Mouse (Mus musculus) limb, embryonic 15.5 days (tissue): Measurements from ENCODE around the gene Hbp1. TPM values are rescaled to one million over a fixed set of nuclear protein-coding genes. Genes with fewer than 3 reads are reported as not detected.

ENCODE experiments used
- ATAC-seq: fragments of 200-750 bp; cut with Nextera tagmentation; 2 replicates; pipeline ENCODE4 v1.8.0; 2017; ENCODE audit warnings: low read depth, moderate TSS enrichment; ENCODE audit not compliant: insufficient number of reproducible peaks, low FRiP score, low TSS enrichment
- H3K27ac ChIP-seq: fragments of 300-500 bp; sonication (generic); 2 replicates; pipeline ENCODE4 v1.5.1; 2015; ENCODE audit warnings: moderate library complexity, mild to moderate bottlenecking, inconsistent platforms
- H3K27me3 ChIP-seq: fragments of 300-500 bp; sonication (generic); 2 replicates; pipeline ENCODE4 v1.6.1; 2015; ENCODE audit warnings: inconsistent platforms
- H3K36me3 ChIP-seq: fragments of 300-500 bp; sonication (generic); 2 replicates; pipeline ENCODE4 v1.6.1; 2015; ENCODE audit warnings: inconsistent platforms
- H3K4me1 ChIP-seq: fragments of 300-500 bp; sonication (generic); 2 replicates; pipeline ENCODE4 v1.6.1; 2015; ENCODE audit warnings: inconsistent platforms
- H3K4me2 ChIP-seq: fragments of 300-500 bp; sonication (generic); 2 replicates; pipeline ENCODE4 v1.6.1; 2015; ENCODE audit warnings: mild to moderate bottlenecking, inconsistent platforms
- H3K4me3 ChIP-seq: fragments of 300-500 bp; sonication (generic); 2 replicates; pipeline ENCODE4 v1.5.1; 2015; ENCODE audit warnings: mild to moderate bottlenecking, inconsistent platforms
- H3K9ac ChIP-seq: fragments of 300-500 bp; sonication (generic); 2 replicates; pipeline ENCODE4 v1.6.1; 2015; ENCODE audit warnings: inconsistent platforms
- H3K9me3 ChIP-seq: fragments of 300-500 bp; sonication (generic); 2 replicates; pipeline ENCODE4 v1.6.1; 2016; ENCODE audit warnings: inconsistent platforms
- WGBS: fragments of 180-500 bp; shearing (Covaris S2); methylation state at CpG from one replicate; pipeline ENCODE4 v1.1.7; 2015; 5-methylcytosine and 5-hydroxymethylcytosine counted together
- polyA plus RNA-seq: library from polyadenylated mRNA; unstranded; fragments of >200 nt; fragmentation: Nextera tagmentation; extraction: Ambion mirVana; gene quantifications from 2 replicates; pipeline ENCODE4 v1.2.1, GENCODE M21; 2015

The Hbp1 gene
- polyA plus RNA-seq, 1 experiment from 2014 or later: 132 TPM

DNA sequence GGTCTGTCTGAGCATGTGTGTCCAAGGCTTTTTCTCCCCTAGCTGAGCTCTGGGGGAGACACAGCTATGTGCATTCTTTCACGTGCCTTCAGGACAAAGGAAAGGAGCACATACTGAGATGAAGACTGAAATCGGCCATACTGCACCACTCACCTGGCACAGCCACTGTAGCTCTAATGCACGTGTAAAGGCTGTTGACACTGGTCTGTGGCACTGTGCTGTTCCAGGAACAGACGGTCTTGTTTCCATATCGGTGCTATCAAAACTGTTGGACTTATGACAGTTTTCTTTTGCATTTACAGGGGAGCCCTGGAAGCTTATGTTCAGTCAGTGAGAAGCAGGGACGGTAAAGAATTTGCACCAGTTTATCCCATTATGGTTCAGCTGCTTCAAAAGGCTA is 25.0 kb downstream of the Hbp1 start:
- ATAC-seq: no peak
- no peak overlapping the region for H3K4me3 ChIP-seq
- 48% methylated on average over 6 of the region's 6 CpGs for WGBS
- H3K27ac ChIP-seq: peak overlapping the region; percentile 47; the same call in 1 of the 2 replicates
- peaks cover 58% of the 10 kb centered on the region for H3K36me3 ChIP-seq
- H3K9ac ChIP-seq: no peak overlapping the region
- no peaks in the 10 kb centered on the region for H3K27me3 ChIP-seq
- peaks cover 5% of the 10 kb centered on the region; the same call in 1 of the 2 replicates for H3K4me1 ChIP-seq
- no peaks in the 10 kb centered on the region for H3K9me3 ChIP-seq
- no peak overlapping the region for H3K4me2 ChIP-seq

DNA sequence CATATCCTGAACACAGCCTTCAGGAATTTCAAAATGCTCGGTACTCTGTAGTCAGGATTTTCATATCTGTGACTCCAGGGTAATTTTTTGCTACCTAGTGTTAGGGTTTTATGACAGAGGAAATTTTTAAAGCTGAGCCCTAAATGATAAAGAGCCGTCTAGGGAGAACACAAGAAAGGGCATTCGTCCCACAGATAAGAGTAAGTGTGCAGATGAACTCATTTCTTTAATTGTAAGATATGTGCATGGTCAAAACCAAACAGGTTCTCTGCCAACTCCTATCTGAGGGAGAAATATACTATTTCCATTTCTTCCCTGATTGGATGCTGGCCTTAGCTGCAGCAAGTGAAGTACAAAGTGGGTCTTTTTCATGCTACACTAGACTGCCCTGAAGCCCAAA is 26.2 kb downstream of the Hbp1 start:
- Histone ChIP-seq H3K9me3 (no peaks in the 10 kb centered on the region), H3K27ac (no peak overlapping the region), H3K36me3 (peaks cover 54% of the 10 kb centered on the region), H3K9ac (no peak overlapping the region), H3K27me3 (no peaks in the 10 kb centered on the region), H3K4me1 (peaks cover 5% of the 10 kb centered on the region; the same call in 1 of the 2 replicates), H3K4me3 (no peak overlapping the region), H3K4me2 (no peak overlapping the region)
- ATAC-seq: no peak
- WGBS: 77% methylated on average over 3 of the region's 3 CpGs

DNA sequence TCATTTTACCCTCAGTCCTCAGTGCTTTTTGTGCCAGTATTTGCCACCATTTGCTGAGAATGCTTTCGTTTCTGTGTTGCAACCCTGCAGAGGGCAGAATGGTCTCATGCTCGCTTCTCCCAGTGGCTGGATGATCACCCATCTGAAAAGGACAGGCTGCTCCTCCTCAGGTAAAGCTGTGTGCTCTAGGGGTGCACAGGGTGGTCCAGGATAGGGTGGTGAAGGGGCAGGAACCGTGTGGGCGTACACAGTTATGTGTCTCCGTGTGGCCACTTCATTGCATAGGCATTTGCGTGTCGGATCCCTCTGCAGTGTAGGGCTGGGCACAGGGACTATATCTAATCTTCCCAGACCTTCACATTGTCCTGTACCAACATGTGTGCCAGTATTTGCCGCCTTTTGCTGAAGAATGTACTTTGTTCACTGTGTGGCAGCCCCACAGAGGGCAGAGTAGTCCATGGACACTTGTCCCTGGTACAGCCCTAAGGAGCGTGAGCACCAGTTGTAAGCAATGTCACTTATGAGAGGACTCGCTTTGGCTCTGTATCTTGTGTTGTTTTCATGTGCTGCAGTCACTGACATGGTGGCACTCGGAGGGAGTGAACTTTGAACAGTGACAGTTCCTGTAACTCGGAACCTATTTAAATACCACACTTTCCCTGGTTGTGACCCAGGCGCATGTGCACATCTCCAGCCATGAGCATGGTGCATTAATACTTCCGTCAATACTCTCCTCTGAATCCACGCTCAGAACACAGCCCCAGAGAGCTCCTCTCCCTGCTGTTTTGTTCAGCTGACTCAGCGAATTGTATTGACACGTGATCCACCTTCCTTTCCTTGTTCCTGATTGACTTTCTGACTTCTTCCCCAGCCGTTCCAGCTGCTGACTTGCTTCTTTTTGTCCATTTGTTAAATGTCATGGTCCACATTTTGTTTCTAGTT is 29.6 kb downstream of the Hbp1 start:
- Histone ChIP-seq H3K4me2 (no peak overlapping the region), H3K36me3 (peaks cover 38% of the 10 kb centered on the region), H3K4me1 (0 out of 2 replicates have a peak, but pooled peaks cover 2% of the 10 kb centered on the region), H3K9me3 (no peaks in the 10 kb centered on the region), H3K4me3 (no peak overlapping the region), H3K27me3 (no peaks in the 10 kb centered on the region), H3K9ac (no peak overlapping the region), H3K27ac (no peak overlapping the region)
- 83% methylated on average over 18 of the region's 18 CpGs for WGBS
- ATAC-seq: no peak

DNA sequence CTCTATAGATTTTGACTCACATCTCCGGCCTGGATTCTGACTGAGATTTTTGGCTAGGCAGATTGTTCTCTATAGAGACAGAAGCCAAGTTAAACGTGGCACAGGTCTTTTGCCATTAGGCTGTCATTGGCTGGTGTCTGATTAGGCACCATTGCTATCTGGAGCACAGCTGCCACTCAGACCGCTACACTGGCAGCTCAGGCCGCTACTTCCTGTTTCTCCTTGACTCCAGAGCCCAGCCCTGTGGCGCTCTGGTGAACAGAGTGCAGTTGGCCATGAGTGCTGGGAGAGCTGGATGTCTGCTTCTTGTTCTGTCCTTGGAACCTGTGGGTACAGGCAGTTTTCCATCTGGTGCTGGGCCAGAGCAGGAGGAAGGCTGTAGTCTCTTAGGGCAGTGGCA is 33.1 kb downstream of the Hbp1 start:
- 69% methylated on average over 5 of the region's 5 CpGs for WGBS
- ATAC-seq: no peak
- H3K4me2 ChIP-seq: no peak overlapping the region

DNA sequence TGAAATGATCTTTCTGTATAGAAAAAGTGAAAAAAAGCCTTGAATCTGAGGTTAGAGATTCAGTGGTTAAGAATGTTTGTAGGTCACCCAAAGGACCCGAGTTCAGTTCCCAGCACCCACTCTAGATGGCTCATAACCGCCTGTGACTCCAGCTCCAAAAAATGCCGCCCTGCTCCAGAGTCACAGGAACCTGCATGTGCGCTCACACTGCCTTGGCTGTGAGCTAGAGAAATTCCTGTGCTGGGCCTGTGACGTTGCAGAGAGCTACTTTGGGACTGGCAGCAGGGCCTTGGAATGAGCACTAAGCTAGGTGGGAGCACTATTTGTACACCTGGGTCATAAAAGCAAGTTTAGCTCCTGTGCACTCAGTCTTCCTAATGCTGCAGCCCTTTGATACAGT is 33.6 kb downstream of the Hbp1 start:
- Histone ChIP-seq H3K4me1 (no peaks in the 10 kb centered on the region), H3K36me3 (peaks cover 16% of the 10 kb centered on the region), H3K9ac (no peak overlapping the region), H3K9me3 (no peaks in the 10 kb centered on the region), H3K27ac (no peak overlapping the region), H3K4me2 (no peak overlapping the region), H3K27me3 (no peaks in the 10 kb centered on the region), H3K4me3 (no peak overlapping the region)
- whole genome bisulfite sequencing: 86% methylated on average over 5 of the region's 5 CpGs
- no peak for ATAC-seq

More for the DNA sequence above, 33.1 kb downstream of the Hbp1 start:
- Histone ChIP-seq H3K27me3 (no peaks in the 10 kb centered on the region), H3K4me3 (no peak overlapping the region), H3K9ac (no peak overlapping the region), H3K9me3 (no peaks in the 10 kb centered on the region), H3K4me1 (no peaks in the 10 kb centered on the region), H3K36me3 (peaks cover 17% of the 10 kb centered on the region), H3K27ac (no peak overlapping the region)

DNA sequence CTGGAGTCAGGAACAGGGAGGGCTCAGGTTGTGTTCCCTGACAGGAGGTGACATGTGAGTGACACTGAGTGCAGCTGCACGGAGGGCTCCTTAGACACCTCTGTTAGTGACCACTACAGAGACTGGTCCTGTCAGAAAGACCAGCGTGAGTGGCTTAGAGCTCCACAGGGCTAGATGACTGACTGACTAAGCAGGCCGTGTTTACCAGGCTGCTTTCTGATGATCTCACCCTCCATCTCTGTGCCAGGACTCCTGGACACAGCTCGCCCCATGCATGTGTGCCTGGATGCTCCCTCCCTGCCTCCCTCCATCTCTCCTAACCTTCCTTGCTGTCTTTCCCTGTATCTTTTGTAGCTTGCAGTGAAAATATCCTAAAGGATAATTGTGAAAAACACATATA is 36.7 kb downstream of the Hbp1 start:
- 0 out of 2 replicates have a peak, but pooled peaks cover 4% of the 10 kb centered on the region for H3K36me3 ChIP-seq
- no peak for ATAC-seq
- H3K9ac ChIP-seq: no peak overlapping the region
- H3K4me2 ChIP-seq: no peak overlapping the region
- H3K4me1 ChIP-seq: no peaks in the 10 kb centered on the region
- WGBS: 61% methylated on average over 4 of the region's 4 CpGs
- H3K27ac ChIP-seq: no peak overlapping the region
- H3K9me3 ChIP-seq: no peaks in the 10 kb centered on the region
- H3K4me3 ChIP-seq: no peak overlapping the region
- H3K27me3 ChIP-seq: no peaks in the 10 kb centered on the region

DNA sequence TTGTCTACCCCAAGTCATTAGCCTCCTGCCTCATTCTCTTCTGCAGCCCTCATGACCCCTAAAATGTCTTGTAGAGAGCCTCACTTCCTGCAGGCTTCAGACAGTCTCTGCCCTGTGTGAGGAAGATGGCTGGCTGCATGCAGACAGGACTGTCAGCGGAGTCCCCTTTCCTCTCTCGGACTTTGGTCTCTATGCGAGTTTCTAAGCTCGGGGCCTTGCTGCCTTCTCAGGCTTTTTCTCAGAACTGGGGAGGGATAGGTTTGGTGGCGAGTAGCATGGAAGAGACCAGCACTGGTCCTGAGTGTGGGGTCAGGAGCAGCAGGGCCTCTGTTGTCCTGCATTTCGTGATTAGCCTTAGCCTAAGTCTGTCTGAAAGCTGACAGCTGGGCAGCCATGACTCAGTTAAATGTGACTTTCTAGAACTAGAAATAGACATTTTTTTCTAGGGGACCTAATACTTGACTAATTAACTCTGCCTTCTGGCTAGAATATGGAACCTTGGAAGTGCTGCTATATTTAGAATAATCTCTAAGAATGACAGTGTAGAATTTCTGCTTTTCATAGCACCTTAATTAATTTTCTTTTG is 37.3 kb downstream of the Hbp1 start:
- H3K9me3 ChIP-seq: no peaks in the 10 kb centered on the region
- ATAC-seq: no peak
- H3K27me3 ChIP-seq: no peaks in the 10 kb centered on the region
- H3K4me2 ChIP-seq: no peak overlapping the region
- no peaks in the 10 kb centered on the region for H3K4me1 ChIP-seq
- no peak overlapping the region for H3K9ac ChIP-seq
- H3K27ac ChIP-seq: no peak overlapping the region
- no peaks in the 10 kb centered on the region for H3K36me3 ChIP-seq
- H3K4me3 ChIP-seq: no peak overlapping the region
- 81% methylated on average over 6 of the region's 6 CpGs for WGBS

DNA sequence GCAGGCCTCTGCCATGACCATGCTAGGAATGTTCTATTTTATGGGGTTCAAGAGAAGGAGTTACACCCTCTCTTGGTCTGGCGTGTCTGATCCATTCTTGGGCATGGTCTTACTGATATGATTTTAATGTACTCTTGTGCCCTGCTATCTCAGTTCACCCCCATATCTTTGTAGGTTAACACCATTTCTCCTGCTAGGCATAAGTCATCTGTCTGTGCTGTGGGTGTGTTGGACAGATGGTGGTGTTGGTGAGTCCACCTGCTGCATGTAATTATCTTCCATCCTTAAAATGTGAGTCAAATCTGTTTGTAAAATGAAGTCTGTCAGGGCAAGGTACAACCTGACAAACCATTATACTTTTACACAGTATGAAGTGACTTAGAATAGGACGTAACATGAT is 42.9 kb downstream of the Hbp1 start:
- no peak for ATAC-seq
- WGBS: 94% methylated on average over 2 of the region's 2 CpGs
- no peaks in the 10 kb centered on the region for H3K9me3 ChIP-seq

DNA sequence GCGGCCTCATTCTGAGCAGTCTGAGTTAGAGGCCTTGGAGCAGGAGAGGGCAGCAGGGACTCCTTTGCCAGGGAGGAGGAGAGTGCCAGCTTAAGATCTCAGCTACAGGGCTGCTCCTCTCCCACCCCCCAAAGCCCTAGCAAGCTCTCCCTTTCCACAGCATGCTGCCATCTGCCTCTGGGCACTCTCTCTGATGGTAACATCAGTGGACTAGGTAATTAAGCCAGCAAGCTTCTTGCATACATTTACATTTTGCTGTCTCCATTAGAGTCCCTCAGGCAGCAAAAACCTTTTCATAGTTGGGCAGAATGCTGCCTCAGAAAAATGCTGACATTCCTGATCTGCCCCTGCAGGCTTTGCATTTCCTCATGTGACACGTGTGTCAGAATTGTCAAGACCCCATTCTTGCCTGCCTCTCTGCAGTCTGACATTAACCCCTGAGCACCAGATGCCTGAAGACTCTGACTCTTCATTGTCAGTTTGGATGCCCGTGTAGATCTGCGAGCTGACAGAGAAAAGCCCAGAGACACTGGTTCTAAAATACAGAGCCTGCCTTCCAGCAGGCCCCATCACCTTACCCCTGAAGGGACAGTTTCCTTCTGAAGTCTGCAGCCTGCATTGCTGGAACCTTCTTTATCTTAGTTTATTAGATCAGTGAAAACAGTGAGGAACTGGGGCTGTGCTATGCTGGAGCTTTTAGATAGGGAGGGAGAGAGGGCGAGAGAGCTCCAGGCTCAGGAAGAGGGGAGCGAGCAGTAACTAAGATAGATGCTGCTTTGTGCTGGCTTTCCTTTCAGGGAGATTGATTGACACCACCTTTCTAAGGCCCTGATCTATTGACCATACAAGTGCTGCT is 44.4 kb downstream of the Hbp1 start:
- H3K27ac ChIP-seq: no peak overlapping the region
- H3K4me1 ChIP-seq: no peaks in the 10 kb centered on the region
- H3K27me3 ChIP-seq: no peaks in the 10 kb centered on the region
- no peak overlapping the region for H3K4me3 ChIP-seq
- no peaks in the 10 kb centered on the region; the same call in 1 of the 2 replicates for H3K36me3 ChIP-seq
- ATAC-seq: no peak
- no peak overlapping the region for H3K4me2 ChIP-seq
- 56% methylated on average over 6 of the region's 6 CpGs for WGBS
- no peak overlapping the region for H3K9ac ChIP-seq
- no peaks in the 10 kb centered on the region for H3K9me3 ChIP-seq

More for the DNA sequence above, 42.9 kb downstream of the Hbp1 start:
- Histone ChIP-seq H3K4me3 (no peak overlapping the region), H3K27ac (no peak overlapping the region), H3K9ac (no peak overlapping the region), H3K4me1 (no peaks in the 10 kb centered on the region), H3K4me2 (no peak overlapping the region), H3K36me3 (no peaks in the 10 kb centered on the region; the same call in 1 of the 2 replicates), H3K27me3 (no peaks in the 10 kb centered on the region)

DNA sequence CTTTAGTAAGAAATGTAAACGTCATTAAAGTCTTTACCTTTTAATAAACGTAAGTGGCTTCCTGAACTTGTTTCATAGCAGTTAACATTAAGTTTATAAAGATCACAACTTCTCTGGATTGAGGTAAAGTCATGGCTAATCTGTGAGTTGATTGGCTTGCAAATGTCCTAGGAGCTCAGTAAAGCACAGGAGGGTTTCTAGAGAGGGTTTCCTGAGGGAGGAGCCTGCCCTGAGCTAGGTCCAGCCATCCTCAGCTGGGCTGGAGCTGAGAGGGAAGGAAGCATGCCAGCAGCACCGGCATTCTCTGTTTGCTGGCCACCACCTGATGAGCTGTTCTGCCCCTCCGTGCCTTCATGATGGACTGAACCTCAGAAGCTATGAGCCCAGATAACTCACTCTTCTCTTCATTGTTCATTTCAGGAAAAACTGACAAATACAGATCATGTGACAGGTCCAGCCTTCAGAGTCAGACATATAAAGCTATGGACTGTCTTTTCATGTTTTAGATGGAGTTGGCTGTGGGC is 49.9 kb downstream of the Hbp1 start:
- ATAC-seq: no peak
- H3K9ac ChIP-seq: no peak overlapping the region
- no peaks in the 10 kb centered on the region for H3K27me3 ChIP-seq
- peaks cover 9% of the 10 kb centered on the region; the same call in 1 of the 2 replicates for H3K4me1 ChIP-seq
- no peaks in the 10 kb centered on the region for H3K9me3 ChIP-seq
- no peak overlapping the region for H3K4me2 ChIP-seq
- H3K4me3 ChIP-seq: no peak overlapping the region
- peaks cover 4% of the 10 kb centered on the region; the same call in 1 of the 2 replicates for H3K36me3 ChIP-seq
- H3K27ac ChIP-seq: no peak overlapping the region
- WGBS: 77% methylated on average over 4 of the region's 4 CpGs

DNA sequence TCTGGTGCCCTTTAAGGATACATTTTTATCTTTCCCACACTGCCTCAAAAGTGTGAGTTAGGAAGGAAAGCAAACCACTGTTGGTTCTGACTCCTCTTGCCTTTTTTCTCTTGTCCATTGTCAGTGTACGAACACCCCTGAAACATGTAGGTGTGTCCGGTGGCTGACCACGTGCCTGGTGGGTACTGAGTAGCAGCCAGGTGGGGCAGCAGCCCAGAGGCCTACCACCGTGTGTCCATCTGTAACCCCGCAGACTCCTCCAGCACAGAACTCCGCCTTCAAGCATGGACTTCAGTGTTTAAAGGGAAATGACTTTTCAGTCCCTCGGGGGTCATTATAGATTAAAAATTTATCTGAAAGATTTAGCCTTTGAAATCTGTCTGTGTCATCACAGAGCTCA is 52.9 kb downstream of the Hbp1 start:
- H3K27ac ChIP-seq: no peak overlapping the region
- peaks cover 9% of the 10 kb centered on the region; the same call in 1 of the 2 replicates for H3K4me1 ChIP-seq
- WGBS: 69% methylated on average over 7 of the region's 7 CpGs

More for the DNA sequence above, 52.9 kb downstream of the Hbp1 start:
- Histone ChIP-seq H3K27me3 (no peaks in the 10 kb centered on the region), H3K4me2 (no peak overlapping the region), H3K36me3 (peaks cover 4% of the 10 kb centered on the region; the same call in 1 of the 2 replicates), H3K4me3 (no peak overlapping the region), H3K9ac (no peak overlapping the region), H3K9me3 (no peaks in the 10 kb centered on the region)
- ATAC-seq: no peak
